Mouse (Mus musculus) layer of hippocampus, postnatal 10 days (tissue): ENCODE data around the gene Bub3. TPM values are rescaled to one million over a fixed set of nuclear protein-coding genes. Genes with fewer than 3 reads are reported as not detected.

Experiments used
- DNase-seq, 2 experiments: peaks; one replicate each; pipeline ENCODE4 v3.0.0; 2021; ENCODE audit warnings: low spot score in 2 of 2
- long read RNA-seq: library from polyadenylated mRNA; stranded (forward); transcript quantifications from one replicate; pipeline ENCODE4 v2.0.0, GENCODE M21; 2023
- total RNA-seq, 2 experiments: library from RNA; stranded (reverse); gene quantifications; 2 replicates each; pipeline ENCODE4 v1.2.3; 2021

Gene Bub3
- 10 to 100 TPM; 56.4 to 57.0 TPM for total RNA-seq
- long read RNA-seq, transcript Bub3-201 (8 exons, 2,218 nt) = major isoform, 91 of 103 reads
- long read RNA-seq, partial matches to known transcripts = 8 of 103 reads
- long read RNA-seq, other reads (novel, unspliced or antisense) = 4 of 103 reads

DNA sequence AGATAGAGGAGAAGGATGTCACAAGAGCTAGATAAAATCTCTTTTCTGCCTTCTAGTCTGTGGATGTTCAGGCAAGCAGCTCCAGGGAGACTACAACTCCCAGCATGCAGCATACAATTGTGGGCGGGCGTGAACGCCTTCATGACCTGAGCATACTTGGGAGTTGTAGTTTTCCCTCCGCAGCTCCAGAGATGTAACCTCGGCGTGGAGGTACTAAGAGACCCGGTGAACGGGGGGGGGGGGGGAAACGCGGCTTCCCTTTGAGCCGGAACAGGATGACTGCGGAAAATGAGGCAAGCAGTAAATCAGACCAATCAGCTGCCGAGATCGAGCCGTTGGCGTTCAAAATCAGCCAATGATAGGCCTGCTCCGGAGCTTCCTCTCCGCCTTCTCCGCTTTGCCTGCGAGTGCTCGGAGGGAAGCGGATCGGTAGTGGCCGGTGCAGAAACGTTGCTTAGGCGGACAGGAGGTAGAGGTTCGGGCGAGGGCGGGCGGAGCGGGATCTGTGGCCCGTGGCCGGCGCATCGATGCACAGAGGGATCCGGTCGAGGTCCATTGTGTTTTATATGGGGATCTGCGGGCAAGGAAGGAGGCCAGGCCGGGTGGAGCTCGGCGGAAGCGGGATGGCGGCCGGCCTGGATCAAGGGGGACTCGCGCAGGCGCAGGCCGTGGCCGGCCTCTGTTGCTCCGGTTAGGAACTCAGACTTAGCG is at the start of gene Bub3:
TSS of gene Bub3 (plus strand) at position 237 of the 711 bp plus-strand sequence.
- peak; percentile 87 to 89 for DNase-seq

GRCm38 (mm10) chr7:131539979-131540378 is 20.0 kb upstream of the Bub3 start:
- peak; percentile 87 to 89 for DNase-seq

GRCm38 (mm10) chr7:131541184-131542114 is 18.6 kb upstream of the Bub3 start:
- DNase-seq = no peak

DNA sequence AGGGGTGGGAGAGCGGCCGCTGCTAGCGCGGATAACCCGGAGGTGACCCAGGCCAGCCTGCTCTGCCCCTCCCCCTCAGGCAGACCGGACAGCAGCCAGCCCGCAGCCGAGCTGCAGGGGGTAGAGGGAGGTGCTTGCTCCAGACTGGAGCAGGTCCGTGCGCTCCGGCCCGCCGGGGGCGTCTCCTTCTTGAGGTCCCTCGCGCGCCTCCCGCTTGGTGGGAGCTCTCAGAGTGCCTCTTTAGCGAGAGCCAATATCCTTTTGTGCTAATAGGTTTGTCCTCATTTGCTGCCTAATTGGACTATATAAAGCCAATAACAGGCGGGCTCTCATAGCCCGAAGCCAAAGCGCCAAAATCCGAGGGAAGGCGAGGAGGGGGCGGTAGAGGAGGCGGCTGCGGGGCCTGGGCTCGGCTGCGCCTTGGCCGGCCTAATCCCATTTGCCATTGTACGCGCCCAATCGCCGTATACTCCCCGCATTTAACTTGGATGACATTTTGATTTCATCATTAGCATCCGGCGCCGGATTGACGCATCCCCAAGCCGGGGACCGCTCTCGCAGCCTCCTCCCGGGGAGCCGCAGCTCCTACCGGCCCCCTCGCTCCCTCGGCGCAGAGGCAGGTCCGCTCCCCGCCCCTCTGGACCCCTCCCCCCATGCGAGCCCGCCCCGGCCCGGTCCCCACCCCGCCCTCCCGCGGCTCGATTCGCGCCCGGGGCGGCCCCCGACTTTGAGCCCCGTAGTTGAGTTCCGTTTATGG is 17.7 kb upstream of the Bub3 start, which contains the start of gene Hmx3:
TSS of gene Hmx3 (plus strand) at position 753 of the 757 bp plus-strand sequence.
- DNase-seq = no peak

DNA sequence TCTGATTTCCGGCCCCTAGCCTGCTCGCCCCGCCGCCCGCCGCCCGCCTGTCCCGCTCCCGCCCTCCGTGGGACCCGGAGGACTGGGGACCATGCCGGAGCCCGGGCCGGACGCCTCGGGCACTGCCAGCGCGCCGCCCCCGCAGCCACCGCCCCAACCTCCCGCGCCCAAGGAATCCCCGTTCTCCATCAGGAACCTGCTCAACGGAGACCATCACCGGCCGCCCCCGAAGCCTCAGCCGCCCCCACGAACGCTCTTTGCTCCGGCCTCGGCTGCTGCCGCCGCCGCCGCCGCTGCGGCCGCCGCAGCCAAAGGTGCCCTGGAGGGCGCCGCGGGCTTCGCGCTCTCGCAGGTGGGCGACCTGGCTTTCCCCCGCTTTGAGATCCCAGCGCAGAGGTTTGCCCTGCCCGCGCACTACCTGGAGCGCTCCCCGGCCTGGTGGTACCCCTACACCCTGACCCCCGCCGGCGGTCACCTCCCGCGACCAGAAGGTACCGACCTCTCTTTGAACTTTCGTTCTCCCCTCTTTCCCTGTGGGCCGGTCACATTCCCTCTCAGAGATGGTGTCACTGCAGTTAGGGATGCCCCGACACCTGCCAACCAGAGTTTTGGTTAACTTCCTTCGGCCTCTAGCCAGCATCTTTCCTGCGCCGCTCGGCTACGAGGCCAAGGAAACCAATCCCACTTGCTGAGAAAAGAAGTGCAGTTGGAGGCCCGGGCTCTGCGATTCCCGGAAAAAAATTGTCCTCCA is 17.0 kb upstream of the Bub3 start:
- no peak for DNase-seq

DNA sequence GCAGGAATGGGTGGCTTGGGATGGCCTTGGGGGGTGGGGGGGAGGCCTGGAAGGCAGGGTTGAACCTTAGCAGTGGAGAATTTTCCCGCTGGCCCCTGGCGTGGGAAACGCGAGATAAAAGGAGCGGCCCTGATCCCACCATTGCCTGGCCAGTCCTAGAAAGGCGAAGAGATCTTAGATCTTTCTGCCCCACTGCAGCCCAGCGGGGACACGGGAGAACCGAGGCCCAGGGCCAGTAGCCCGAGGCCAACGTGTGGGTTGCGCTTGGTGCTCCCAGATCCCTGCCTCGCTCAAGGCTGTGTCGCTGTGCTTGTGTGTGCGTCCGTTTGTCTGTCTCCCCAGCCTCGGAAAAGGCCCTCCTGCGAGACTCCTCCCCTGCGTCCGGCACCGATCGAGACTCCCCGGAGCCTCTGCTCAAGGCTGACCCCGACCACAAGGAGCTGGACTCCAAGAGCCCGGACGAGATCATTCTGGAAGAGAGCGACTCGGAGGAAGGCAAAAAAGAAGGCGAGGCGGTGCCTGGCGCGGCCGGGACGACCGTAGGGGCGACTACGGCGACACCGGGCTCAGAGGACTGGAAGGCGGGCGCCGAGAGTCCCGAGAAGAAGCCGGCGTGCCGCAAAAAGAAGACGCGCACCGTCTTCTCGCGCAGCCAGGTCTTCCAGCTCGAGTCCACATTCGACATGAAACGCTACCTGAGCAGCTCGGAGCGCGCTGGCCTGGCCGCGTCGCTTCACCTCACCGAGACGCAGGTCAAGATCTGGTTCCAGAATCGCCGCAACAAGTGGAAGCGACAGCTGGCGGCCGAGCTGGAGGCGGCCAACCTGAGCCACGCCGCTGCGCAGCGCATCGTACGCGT is 16.2 kb upstream of the Bub3 start:
- no peak for DNase-seq

GRCm38 (mm10) chr7:131544871-131545270 is 15.2 kb upstream of the Bub3 start:
- DNase-seq = no peak

GRCm38 (mm10) chr7:131545701-131546385 is 14.2 kb upstream of the Bub3 start:
- DNase-seq = no peak

GRCm38 (mm10) chr7:131546423-131546822 is 13.6 kb upstream of the Bub3 start:
- DNase-seq = no peak

- DNase-seq = no peak
Observed at GRCm38 (mm10) chr7:131547481-131547880, 12.5 kb upstream of the Bub3 start.

DNA sequence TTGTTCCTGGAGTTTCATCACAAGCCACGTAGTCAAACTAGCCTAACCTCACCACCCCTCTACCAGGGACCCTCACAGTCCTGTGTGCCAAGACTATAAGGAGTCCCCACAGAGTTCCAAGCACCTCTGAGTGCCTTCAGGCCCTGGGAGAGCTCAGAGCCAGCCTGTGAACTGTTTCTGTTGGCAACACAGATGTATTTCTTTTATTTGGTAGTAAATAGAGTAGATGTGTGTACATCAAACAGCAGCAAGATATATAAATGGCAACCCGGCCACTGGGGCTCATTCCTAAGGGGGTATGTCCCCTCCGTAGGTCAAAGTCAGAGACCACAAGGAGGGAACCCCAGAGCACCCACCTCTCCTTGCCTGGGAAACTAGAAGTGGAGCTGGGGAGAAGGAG is 11.5 kb upstream of the Bub3 start, which contains the start of gene Hmx2:
TSS of gene Hmx2 (plus strand) at position 301 of the 400 bp plus-strand sequence.
- no peak for DNase-seq

GRCm38 (mm10) chr7:131551471-131551870 is 8.6 kb upstream of the Bub3 start:
- no peak for DNase-seq

- DNase-seq = no peak
Observed at GRCm38 (mm10) chr7:131551931-131552741, 7.9 kb upstream of the Bub3 start.

DNA sequence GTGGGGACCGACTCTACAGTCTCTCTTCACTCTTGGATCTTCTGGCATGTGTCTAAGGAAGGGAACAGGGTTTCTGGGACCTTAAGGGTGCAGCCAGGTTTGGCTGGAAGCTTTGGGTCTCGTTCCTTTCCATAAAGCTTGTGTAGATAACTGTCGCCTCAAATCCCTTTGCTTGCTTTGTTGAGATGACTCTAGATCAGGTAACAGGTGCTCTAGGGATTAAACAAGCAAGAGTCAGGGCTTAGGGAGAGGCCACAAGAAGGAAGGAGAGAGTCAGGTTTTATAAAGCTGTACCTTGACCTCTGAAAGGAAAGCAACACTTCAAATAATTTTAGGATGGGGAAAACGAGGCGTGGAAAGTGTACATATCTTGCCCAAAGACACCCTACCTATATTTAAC is 7.2 kb upstream of the Bub3 start:
- no peak for DNase-seq

DNA sequence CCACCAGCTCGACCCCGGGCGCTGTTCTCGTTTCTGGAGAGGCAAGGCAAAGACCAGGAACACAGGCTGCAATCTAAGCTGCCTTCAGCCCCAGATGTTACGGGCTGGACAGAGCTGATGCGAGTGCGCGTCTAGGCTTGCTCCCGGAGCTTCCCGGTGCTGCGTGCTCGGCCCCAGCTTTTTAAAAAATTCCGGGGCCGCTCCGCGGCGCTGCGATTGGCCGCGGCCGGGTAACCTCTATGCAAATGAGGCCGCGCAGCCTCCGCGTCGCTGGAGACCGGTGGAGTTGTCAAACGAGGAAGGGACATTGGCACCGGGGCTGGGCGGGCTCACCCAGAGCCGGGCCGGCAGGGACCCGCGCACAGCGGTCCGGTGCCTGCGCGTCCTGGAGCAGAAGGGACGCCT is 6.2 kb upstream of the Bub3 start:
- no peak for DNase-seq

DNA sequence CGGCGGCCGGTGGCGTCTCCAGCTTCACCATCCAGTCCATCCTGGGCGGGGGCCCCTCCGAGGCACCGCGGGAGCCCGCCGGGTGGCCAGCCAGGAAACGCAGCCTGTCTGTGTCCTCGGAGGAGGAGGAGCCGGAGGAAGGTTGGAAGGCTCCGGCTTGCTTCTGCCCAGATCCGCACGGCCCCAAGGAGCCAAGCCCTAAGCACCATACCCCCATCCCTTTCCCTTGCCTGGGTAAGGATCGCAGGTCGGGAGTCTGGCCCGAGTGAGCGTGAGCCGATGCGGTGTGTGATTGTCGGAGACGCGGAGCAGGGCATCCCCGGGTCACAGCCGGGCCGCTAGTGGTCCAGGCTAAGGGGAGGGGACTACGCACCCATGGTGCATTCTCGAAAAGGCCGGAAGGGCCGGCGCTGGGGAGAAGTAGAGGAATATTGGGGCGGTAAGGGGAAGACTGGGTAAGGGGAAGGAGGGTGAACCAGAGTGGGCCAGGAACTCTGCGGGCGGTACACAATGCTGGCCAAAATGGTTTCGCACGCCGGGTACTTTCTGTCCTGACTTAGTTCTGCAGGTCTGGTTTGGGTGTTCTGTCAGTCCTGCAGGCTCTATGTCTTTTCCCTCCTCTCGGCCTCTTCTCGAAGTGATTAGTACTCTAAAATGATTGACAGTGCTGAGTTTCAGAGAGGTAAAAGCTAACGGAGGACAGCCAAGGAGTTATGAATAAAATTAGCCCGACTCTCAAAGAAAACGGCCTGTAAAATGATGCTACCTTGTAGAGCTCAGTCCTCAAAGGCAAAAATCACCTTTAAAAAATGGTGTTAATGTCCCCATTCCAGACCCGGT is 5.5 kb upstream of the Bub3 start:
- no peak for DNase-seq
